Mouse (Mus musculus) C2C12 (cell line): Measurements from ENCODE around the gene Hoxa7.

Experiments used
- CTCF ChIP-seq: IDR thresholded peaks from one replicate; pipeline ENCODE4 v1.5.1; 2011; ENCODE audit not compliant: control insufficient read depth, insufficient read depth, insufficient read length
- MAX ChIP-seq: IDR thresholded peaks from one replicate; pipeline ENCODE4 v1.6.1; 2011; ENCODE audit warnings: mild to moderate bottlenecking, control low read depth
- MYOD1 ChIP-seq: IDR thresholded peaks from one replicate; pipeline ENCODE4 v1.6.1; 2011; ENCODE audit warnings: low read depth; ENCODE audit not compliant: control insufficient read depth, insufficient read length

DNA sequence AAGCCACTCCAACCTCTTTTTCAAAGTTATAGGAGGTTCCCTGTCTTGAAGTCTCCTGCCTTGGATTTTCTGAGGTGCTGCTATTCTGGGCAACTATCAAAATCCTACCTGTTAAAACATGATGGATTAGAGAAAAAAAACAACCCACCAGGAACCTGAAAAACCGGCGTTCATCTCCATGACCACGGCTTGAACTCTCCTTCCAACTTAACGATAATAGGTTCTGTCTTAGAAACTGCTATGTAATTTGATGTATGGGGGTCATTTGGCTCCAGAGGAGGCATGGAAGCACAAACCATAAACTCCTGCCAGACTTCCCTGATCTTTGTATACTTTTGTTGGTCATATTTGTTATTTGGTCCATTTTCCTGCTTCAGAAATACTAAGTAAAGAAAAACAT lies 48.0 kb downstream of the Hoxa7 start:
- no peak for TF ChIP-seq CTCF
- TF ChIP-seq MYOD1, result no peak
- TF ChIP-seq MAX, result no peak
